Mouse (Mus musculus) small intestine, adult 2 months (tissue): ENCODE measurements around the gene Sema6d. TPM values are rescaled to one million over a fixed set of nuclear protein-coding genes. Genes with fewer than 3 reads are reported as not detected.
A peak's percentile ranks its signal among the peaks of the same experiment; 100 is the strongest.

Source experiments
- H3K27ac ChIP-seq: fragments of 200-500 bp; 2 replicates; pipeline ENCODE4 v1.5.1; 2012; ENCODE audit warnings: low read depth, low read length, control low read depth, inconsistent platforms; ENCODE audit not compliant: insufficient read depth
- H3K27me3 ChIP-seq: fragments of 200-500 bp; 2 replicates; pipeline ENCODE4 v1.6.1; 2012; ENCODE audit warnings: mild to moderate bottlenecking, moderate library complexity, low read length, inconsistent platforms; ENCODE audit not compliant: control insufficient read depth, insufficient read depth
- H3K36me3 ChIP-seq: fragments of 200-500 bp; 2 replicates; pipeline ENCODE4 v1.6.1; 2012; ENCODE audit warnings: mild to moderate bottlenecking, low read length, control low read depth, inconsistent platforms; ENCODE audit not compliant: control insufficient read depth, insufficient read depth
- H3K4me1 ChIP-seq: fragments of 200-500 bp; 2 replicates; pipeline ENCODE4 v1.6.1; 2012; ENCODE audit warnings: low read length, inconsistent platforms, mixed read lengths; ENCODE audit not compliant: control insufficient read depth, insufficient read depth, insufficient read length
- H3K4me3 ChIP-seq: fragments of 200-500 bp; 2 replicates; pipeline ENCODE4 v1.5.1; 2012; ENCODE audit warnings: low read depth, mild to moderate bottlenecking, control low read depth, inconsistent platforms, low read length, moderate library complexity
- CTCF ChIP-seq: fragments of 200-500 bp; IDR thresholded peaks from 2 replicates; pipeline ENCODE4 v1.5.1; 2012; ENCODE audit warnings: low read depth, mild to moderate bottlenecking, control low read depth, inconsistent platforms, low read length, moderate library complexity, mixed read lengths; ENCODE audit not compliant: insufficient replicate concordance, insufficient read length; ENCODE audit errors: extremely low read depth
- POLR2A ChIP-seq: fragments of 200-500 bp; IDR thresholded peaks from 2 replicates; pipeline ENCODE4 v1.6.1; 2012; ENCODE audit warnings: low read depth, mild to moderate bottlenecking, control low read depth, inconsistent platforms, low read length, moderate library complexity
- WGBS: fragments of 180-500 bp; shearing (Covaris S2); methylation state at CpG from one replicate; pipeline ENCODE4 v1.1.7; 2018; 5-methylcytosine and 5-hydroxymethylcytosine counted together
- polyA plus RNA-seq: library from polyadenylated mRNA; depleted of rRNA; stranded (reverse); fragments of >200 nt; gene quantifications from 2 replicates; pipeline ENCODE4 v1.2.3, GENCODE M21; 2012

The Sema6d gene
- polyA plus RNA-seq, 1 experiment, result 9.5 TPM

GRCm38 (mm10) chr2:124592750-124593149, 503.0 kb downstream of the Sema6d start:
- TF ChIP-seq POLR2A (no peak), CTCF (no peak)
- peaks cover 14% of the 10 kb centered on the region; the same call in 1 of the 2 replicates for H3K4me1 ChIP-seq
- no peak overlapping the region for H3K27ac ChIP-seq
- no peak overlapping the region for H3K4me3 ChIP-seq
- no peaks in the 10 kb centered on the region for H3K36me3 ChIP-seq
- 37% methylated on average over 4 of the region's 4 CpGs for WGBS
- H3K27me3 ChIP-seq, result no peaks in the 10 kb centered on the region

- H3K4me1 ChIP-seq, result peaks cover 31% of the 10 kb centered on the region
- TF ChIP-seq CTCF (no peak), POLR2A (peak; percentile 14; the same call in 1 of the 2 replicates)
- H3K27me3 ChIP-seq, result no peaks in the 10 kb centered on the region
- H3K4me3 ChIP-seq, result no peak overlapping the region
- H3K27ac ChIP-seq, result peak overlapping the region; percentile 90
- WGBS, result 13% methylated on average over 3 of the region's 3 CpGs
- no peaks in the 10 kb centered on the region for H3K36me3 ChIP-seq
Measured at GRCm38 (mm10) chr2:124599014-124599413, 509.2 kb downstream of the Sema6d start.

- peak overlapping the region; percentile 49 for H3K4me3 ChIP-seq
- TF ChIP-seq CTCF, result no peak
- 0 out of 2 replicates have a peak, but pooled peaks have one; percentile 31 for TF ChIP-seq POLR2A
- H3K27ac ChIP-seq, result peak overlapping the region; percentile 95
- WGBS, result 32% methylated on average over 9 of the region's 9 CpGs
- no peaks in the 10 kb centered on the region for H3K36me3 ChIP-seq
- H3K4me1 ChIP-seq, result peaks cover 29% of the 10 kb centered on the region
- no peaks in the 10 kb centered on the region for H3K27me3 ChIP-seq
Measured at GRCm38 (mm10) chr2:124601702-124602378, 512.1 kb downstream of the Sema6d start.

GRCm38 (mm10) chr2:124602379-124602913, 512.7 kb downstream of the Sema6d start:
- peaks cover 27% of the 10 kb centered on the region for H3K4me1 ChIP-seq
- H3K4me3 ChIP-seq, result peak overlapping the region; percentile 49
- H3K36me3 ChIP-seq, result no peaks in the 10 kb centered on the region
- no peak for TF ChIP-seq CTCF
- TF ChIP-seq POLR2A, result no peak
- 32% methylated on average over 8 of the region's 8 CpGs for WGBS
- H3K27ac ChIP-seq, result peak overlapping the region; percentile 95
- no peaks in the 10 kb centered on the region for H3K27me3 ChIP-seq

- WGBS, result 74% methylated on average over 1 of the region's 1 CpGs
- H3K4me1 ChIP-seq, result peaks cover 27% of the 10 kb centered on the region
- no peak overlapping the region for H3K27ac ChIP-seq
- no peaks in the 10 kb centered on the region for H3K36me3 ChIP-seq
- no peak overlapping the region for H3K4me3 ChIP-seq
- TF ChIP-seq POLR2A (no peak), CTCF (no peak)
- no peaks in the 10 kb centered on the region for H3K27me3 ChIP-seq
Measured at GRCm38 (mm10) chr2:124605341-124605740, 515.6 kb downstream of the Sema6d start.

GRCm38 (mm10) chr2:124607986-124608385, 518.2 kb downstream of the Sema6d start:
- Histone ChIP-seq H3K4me3 (no peak overlapping the region), H3K36me3 (no peaks in the 10 kb centered on the region), H3K27me3 (no peaks in the 10 kb centered on the region), H3K4me1 (peaks cover 16% of the 10 kb centered on the region), H3K27ac (0 out of 2 replicates have a peak overlapping the region, but pooled peaks have one; percentile 17)
- WGBS, result 44% methylated on average over 5 of the region's 5 CpGs
- TF ChIP-seq CTCF, result no peak
- no peak for TF ChIP-seq POLR2A

GRCm38 (mm10) chr2:124608546-124608945, 518.8 kb downstream of the Sema6d start:
- H3K4me1 ChIP-seq, result peaks cover 14% of the 10 kb centered on the region; the same call in 1 of the 2 replicates
- H3K27ac ChIP-seq, result peak overlapping the region; percentile 17; the same call in 1 of the 2 replicates
- no peaks in the 10 kb centered on the region for H3K36me3 ChIP-seq
- 51% methylated on average over 4 of the region's 4 CpGs for WGBS
- no peak for TF ChIP-seq POLR2A
- no peaks in the 10 kb centered on the region for H3K27me3 ChIP-seq
- no peak overlapping the region for H3K4me3 ChIP-seq
